Mouse (Mus musculus) E14TG2a.4 (cell line): Measurements from ENCODE around the gene Tmem230.

Experiments used
- H3K27me3 ChIP-seq: 2 replicates; pipeline ENCODE4 v1.6.1; 2014; ENCODE audit warnings: low read length, control low read depth; ENCODE audit not compliant: insufficient read depth
- H3K36me3 ChIP-seq: 2 replicates; pipeline ENCODE4 v1.6.1; 2014; ENCODE audit warnings: low read length, control low read depth; ENCODE audit not compliant: insufficient read depth
- H3K4me1 ChIP-seq: replicated peaks from 2 replicates; pipeline ENCODE4 v1.6.1; 2014; ENCODE audit warnings: low read depth, low read length, control low read depth
- H3K4me3 ChIP-seq: replicated peaks from 2 replicates; pipeline ENCODE4 v1.5.1; 2014; ENCODE audit warnings: mild to moderate bottlenecking, low read length
- H3K9me3 ChIP-seq: 2 replicates; pipeline ENCODE4 v1.6.1; 2014; ENCODE audit warnings: low read length, control low read depth
- CTCF ChIP-seq: conservative IDR thresholded peaks from 2 replicates; pipeline ENCODE4 v1.5.1; 2014; ENCODE audit warnings: low read length
- NANOG ChIP-seq: IDR thresholded peaks from 2 replicates; pipeline ENCODE4 v1.6.1; 2014; ENCODE audit warnings: borderline replicate concordance, low read length, mixed read lengths
- POU5F1 ChIP-seq: IDR thresholded peaks from 2 replicates; pipeline ENCODE4 v1.6.1; 2014; ENCODE audit warnings: low read length, borderline replicate concordance

Gene Tmem230

GRCm38 (mm10) chr2:132284492-132285139, 37.0 kb upstream of the Tmem230 start:
- peaks cover 77% of the 10 kb centered on the region for H3K4me1 ChIP-seq
- peaks cover 15% of the 10 kb centered on the region for H3K36me3 ChIP-seq
- H3K27me3 ChIP-seq = no peaks in the 10 kb centered on the region
- no peaks in the 10 kb centered on the region for H3K9me3 ChIP-seq
- TF ChIP-seq CTCF = no peak
- TF ChIP-seq POU5F1 = no peak
- no peak for TF ChIP-seq NANOG
- H3K4me3 ChIP-seq = peak overlapping the region; percentile 67

DNA sequence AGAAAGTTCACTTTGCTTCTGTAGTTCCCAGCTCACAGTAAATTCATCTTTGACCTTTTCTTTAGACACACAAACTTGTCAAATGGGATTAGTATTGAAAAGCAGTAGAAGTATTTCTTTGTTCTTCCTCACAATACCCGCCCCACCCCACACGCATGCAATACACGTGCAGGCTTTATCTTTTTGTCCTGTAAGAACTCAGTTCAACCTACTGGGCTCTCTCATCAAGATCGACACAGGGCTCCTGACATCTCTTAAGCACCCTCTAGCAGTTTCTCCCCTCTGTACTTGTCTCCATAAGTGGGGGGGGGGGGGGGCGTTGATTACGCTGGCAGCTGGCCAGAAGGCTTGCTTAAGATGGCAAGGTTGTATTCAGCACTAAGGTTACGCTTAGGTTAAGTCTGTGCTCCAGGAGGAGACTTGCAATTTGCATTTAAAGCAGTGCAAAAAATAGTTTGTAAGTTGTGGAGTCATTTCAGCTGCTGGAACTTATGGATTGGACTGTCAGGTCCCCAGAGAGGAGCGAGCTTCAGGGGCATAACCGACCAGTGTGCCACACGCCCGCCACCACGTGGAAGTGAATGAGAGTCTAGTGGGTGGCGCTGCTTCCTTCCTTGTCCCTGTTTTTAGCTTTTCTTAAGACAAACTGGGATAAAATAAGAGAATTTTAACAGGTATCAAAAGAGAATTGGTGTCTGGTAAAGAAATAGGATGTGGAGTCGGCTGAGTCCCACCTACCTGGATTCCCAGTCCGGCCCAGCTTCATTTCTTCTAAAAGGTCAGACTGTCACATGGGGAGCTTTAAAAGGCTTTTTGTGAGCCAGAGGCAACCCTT, 35.8 kb upstream of the Tmem230 start:
- Histone ChIP-seq H3K4me1 (peaks cover 77% of the 10 kb centered on the region), H3K27me3 (no peaks in the 10 kb centered on the region), H3K36me3 (peaks cover 21% of the 10 kb centered on the region), H3K9me3 (no peaks in the 10 kb centered on the region), H3K4me3 (peak overlapping the region; percentile 57; the same call in 1 of the 2 replicates)
- TF ChIP-seq POU5F1 (no peak), CTCF (no peak), NANOG (peak; percentile 70; the same call in 1 of the 2 replicates)

GRCm38 (mm10) chr2:132282453-132283174, 35.0 kb upstream of the Tmem230 start:
- Histone ChIP-seq H3K9me3 (no peaks in the 10 kb centered on the region), H3K27me3 (no peaks in the 10 kb centered on the region), H3K36me3 (peaks cover 26% of the 10 kb centered on the region), H3K4me3 (peak overlapping the region; percentile 57), H3K4me1 (peaks cover 79% of the 10 kb centered on the region)
- no peak for TF ChIP-seq NANOG
- TF ChIP-seq CTCF = no peak
- TF ChIP-seq POU5F1 = no peak

DNA sequence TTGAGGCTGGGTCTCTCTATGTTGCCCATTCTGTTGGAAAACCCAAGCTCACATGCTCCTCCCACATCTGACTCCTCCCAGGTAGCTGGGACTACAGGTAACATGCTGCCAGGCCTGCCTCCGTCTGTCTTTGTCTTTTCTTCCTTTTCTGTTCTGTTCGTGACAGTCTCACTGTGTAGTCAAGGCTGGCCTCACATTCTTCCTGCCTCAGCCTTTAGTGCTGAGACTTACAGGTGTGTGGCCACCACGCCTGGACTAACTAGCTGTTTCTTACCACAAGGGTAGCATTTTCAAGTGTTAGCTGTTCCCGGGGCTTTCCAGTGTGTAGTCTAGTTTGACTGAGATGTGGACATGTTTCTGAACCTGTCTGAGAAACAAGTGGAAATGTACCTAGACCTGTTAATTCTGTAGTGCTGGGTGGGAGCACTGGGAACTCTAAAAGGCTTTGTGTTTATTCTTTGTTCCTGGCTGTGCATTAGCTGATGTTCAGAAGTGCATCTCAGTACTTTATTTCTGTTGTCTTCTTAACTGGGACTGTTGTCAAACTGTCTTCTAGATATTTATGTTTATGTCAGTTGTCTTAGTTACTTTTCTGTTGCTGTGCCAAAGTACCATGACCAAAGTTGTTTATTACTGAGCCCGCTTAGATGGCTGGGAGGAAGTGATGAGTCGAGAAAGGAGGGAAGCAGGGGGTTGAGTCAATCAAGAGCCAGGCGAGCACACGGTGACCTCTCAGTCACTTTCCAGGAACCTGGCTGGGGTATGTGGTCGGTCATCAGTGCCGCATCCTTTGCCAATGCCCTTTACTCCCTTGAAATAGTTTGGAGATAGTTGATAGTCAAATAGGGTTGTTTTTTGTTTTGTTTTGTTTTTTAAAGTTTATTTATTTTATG, 34.2 kb upstream of the Tmem230 start:
- Histone ChIP-seq H3K9me3 (no peaks in the 10 kb centered on the region), H3K36me3 (peaks cover 26% of the 10 kb centered on the region), H3K27me3 (no peaks in the 10 kb centered on the region), H3K4me1 (peaks cover 76% of the 10 kb centered on the region), H3K4me3 (0 out of 2 replicates have a peak overlapping the region, but pooled peaks have one; percentile 26)
- TF ChIP-seq CTCF = no peak
- TF ChIP-seq POU5F1 = no peak
- no peak for TF ChIP-seq NANOG

DNA sequence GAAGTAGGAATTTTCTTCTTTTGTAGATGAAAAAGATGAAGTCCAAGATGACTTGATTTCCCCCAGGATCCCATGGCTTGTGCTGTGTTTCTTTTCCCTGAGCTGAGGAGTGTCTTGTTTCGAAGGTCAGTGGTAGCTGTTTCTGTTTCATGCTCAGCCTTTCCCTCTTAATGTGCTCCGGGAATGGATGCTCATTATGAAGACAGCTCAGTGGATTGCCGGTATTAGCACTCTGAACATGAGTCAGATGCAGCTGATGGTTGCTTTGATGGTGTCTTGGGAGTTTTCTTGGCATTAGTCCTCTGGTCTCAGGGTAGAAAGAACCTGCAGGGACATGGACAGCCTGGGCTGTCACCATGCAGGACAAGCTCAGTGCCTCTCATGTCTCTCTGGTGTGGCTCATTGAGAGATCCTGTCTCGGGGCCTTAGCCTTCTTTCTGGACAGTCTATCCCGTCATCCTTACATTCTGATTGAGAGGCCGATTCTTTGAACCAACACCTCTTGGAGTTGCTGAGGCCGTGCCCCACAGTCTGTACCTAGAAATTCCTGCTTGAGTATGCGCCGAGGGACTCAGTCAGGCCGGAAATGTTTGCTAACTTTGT, 33.0 kb upstream of the Tmem230 start:
- H3K36me3 ChIP-seq = peaks cover 26% of the 10 kb centered on the region
- TF ChIP-seq POU5F1 = no peak
- no peak for TF ChIP-seq NANOG
- no peak for TF ChIP-seq CTCF
- peaks cover 70% of the 10 kb centered on the region for H3K4me1 ChIP-seq
- no peak overlapping the region for H3K4me3 ChIP-seq
- H3K27me3 ChIP-seq = no peaks in the 10 kb centered on the region
- H3K9me3 ChIP-seq = no peaks in the 10 kb centered on the region

- H3K9me3 ChIP-seq = no peaks in the 10 kb centered on the region
- H3K36me3 ChIP-seq = peaks cover 26% of the 10 kb centered on the region
- TF ChIP-seq NANOG = no peak
- TF ChIP-seq POU5F1 = no peak
- TF ChIP-seq CTCF = no peak
- peaks cover 63% of the 10 kb centered on the region for H3K4me1 ChIP-seq
- no peaks in the 10 kb centered on the region for H3K27me3 ChIP-seq
- no peak overlapping the region for H3K4me3 ChIP-seq
These were observed 32.4 kb upstream of the Tmem230 start for GRCm38 (mm10) chr2:132279978-132280377.

GRCm38 (mm10) chr2:132279336-132279882, 31.8 kb upstream of the Tmem230 start:
- Histone ChIP-seq H3K4me3 (no peak overlapping the region), H3K9me3 (no peaks in the 10 kb centered on the region), H3K27me3 (no peaks in the 10 kb centered on the region), H3K36me3 (peaks cover 26% of the 10 kb centered on the region), H3K4me1 (peaks cover 62% of the 10 kb centered on the region)
- no peak for TF ChIP-seq CTCF
- no peak for TF ChIP-seq NANOG
- TF ChIP-seq POU5F1 = no peak
